Mouse (Mus musculus): ENCODE measurements at regions not wholly inside any gene's neighbourhood (a gene's known extent, or its start where the extent isn't known, plus 50 kb on each side); places are given as distances from the start of the nearest gene placed in this dataset.
"Not testable (repeated sequence)": the region's sequence is repeated elsewhere in the genome, so short reads cannot be mapped to it uniquely, and the experiment has no call there.

GRCm38 (mm10) chrX:166809165-166809564, 223.6 kb upstream of the Egfl6 start:
- ATAC-seq: peak; percentile 76

GRCm38 (mm10) chrX:166808207-166808606, 222.7 kb upstream of the Egfl6 start:
- H3K27me3 ChIP-seq: 0 out of 2 replicates have a peak, but pooled peaks cover 3% of the 10 kb centered on the region
- H3K4me1 ChIP-seq: peaks cover 6% of the 10 kb centered on the region; the same call in 1 of the 2 replicates
- H3K9ac ChIP-seq: no peak overlapping the region
- H3K4me3 ChIP-seq: no peak overlapping the region
- H3K27ac ChIP-seq: no peak overlapping the region
- H3K4me2 ChIP-seq: no peak overlapping the region
- 79% methylated on average over 5 of the region's 5 CpGs for WGBS
- no peaks in the 10 kb centered on the region for H3K36me3 ChIP-seq (ENCODE audit: poor library complexity, severe bottlenecking)
- H3K9me3 ChIP-seq (replicated peaks): no peaks in the 10 kb centered on the region
- no peak for ATAC-seq

More at GRCm38 (mm10) chrX:166809165-166809564, 223.6 kb upstream of the Egfl6 start:
- Histone ChIP-seq H3K9ac (no peak overlapping the region), H3K27ac (no peak overlapping the region), H3K4me2 (no peak overlapping the region), H3K27me3 (0 out of 2 replicates have a peak, but pooled peaks cover 3% of the 10 kb centered on the region), H3K4me3 (no peak overlapping the region), H3K9me3 (replicated peaks) (no peaks in the 10 kb centered on the region), H3K4me1 (peaks cover 6% of the 10 kb centered on the region; the same call in 1 of the 2 replicates), H3K36me3 (ENCODE audit: poor library complexity, severe bottlenecking) (no peaks in the 10 kb centered on the region)
- WGBS: 56% methylated on average over 3 of the region's 3 CpGs

- Histone ChIP-seq H3K4me3 (no peak overlapping the region), H3K4me2 (no peak overlapping the region), H3K36me3 (ENCODE audit: poor library complexity, severe bottlenecking) (no peaks in the 10 kb centered on the region), H3K9ac (no peak overlapping the region), H3K27ac (peak overlapping the region; percentile 63; the same call in 1 of the 2 replicates), H3K27me3 (0 out of 2 replicates have a peak, but pooled peaks cover 3% of the 10 kb centered on the region), H3K4me1 (peaks cover 6% of the 10 kb centered on the region; the same call in 1 of the 2 replicates), H3K9me3 (replicated peaks) (no peaks in the 10 kb centered on the region)
- peak; percentile 3; the same call in 1 of the 2 replicates for ATAC-seq
- WGBS: 68% methylated on average over 1 of the region's 1 CpGs
Observed at GRCm38 (mm10) chrX:166805957-166806356, 220.4 kb upstream of the Egfl6 start.

DNA sequence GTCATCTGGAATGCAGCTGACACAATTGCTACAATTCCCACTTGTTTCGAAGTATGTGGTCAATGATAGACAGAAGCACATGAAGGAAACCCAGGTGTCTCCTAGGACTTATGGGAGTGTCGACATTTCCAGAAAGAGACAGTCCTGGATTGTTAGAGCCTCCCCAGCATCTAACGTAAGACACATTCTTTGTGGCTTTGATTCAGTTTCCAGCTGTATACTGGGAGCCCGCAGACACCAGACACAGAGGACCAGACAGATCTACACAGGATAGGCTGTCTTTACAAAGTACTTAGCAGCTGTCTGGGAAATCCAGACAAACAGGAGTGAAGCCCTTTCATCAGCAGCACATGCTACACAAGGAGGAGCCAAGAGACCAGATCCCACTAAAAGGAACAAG, 220.0 kb upstream of the Egfl6 start:
- H3K9me3 ChIP-seq (replicated peaks): no peaks in the 10 kb centered on the region
- no peak overlapping the region for H3K4me3 ChIP-seq
- H3K36me3 ChIP-seq (ENCODE audit: poor library complexity, severe bottlenecking): no peaks in the 10 kb centered on the region
- peak overlapping the region; percentile 63 for H3K27ac ChIP-seq
- H3K4me2 ChIP-seq: no peak overlapping the region
- peak; percentile 56 for ATAC-seq
- H3K4me1 ChIP-seq: peaks cover 6% of the 10 kb centered on the region; the same call in 1 of the 2 replicates
- 0 out of 2 replicates have a peak, but pooled peaks cover 3% of the 10 kb centered on the region for H3K27me3 ChIP-seq
- no peak overlapping the region for H3K9ac ChIP-seq
- WGBS: 29% methylated on average over 4 of the region's 4 CpGs

DNA sequence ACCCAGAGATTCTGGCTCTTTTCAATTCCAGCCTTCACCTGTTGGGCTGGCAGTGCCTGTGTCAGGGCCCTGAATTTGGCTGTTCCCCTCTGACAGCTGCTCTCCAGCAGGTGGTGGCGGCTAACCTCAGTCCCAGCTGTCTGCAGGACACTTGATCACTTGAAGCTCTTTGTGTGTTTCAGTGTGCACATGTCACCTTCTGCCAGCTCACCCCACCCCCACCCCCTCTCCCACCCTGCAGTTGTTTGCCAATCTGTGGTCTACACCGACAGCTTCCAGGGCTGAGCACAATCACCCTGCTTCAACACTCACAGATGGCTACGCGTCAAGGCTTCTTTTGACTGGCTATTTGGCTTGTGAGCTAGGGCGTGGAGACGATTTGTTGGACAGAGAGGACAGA, 217.7 kb upstream of the Egfl6 start:
- H3K9me3 ChIP-seq (replicated peaks): no peaks in the 10 kb centered on the region
- H3K27me3 ChIP-seq: 0 out of 2 replicates have a peak, but pooled peaks cover 3% of the 10 kb centered on the region
- 37% methylated on average over 6 of the region's 6 CpGs for WGBS
- H3K4me2 ChIP-seq: no peak overlapping the region
- ATAC-seq: peak; percentile 91
- H3K36me3 ChIP-seq (ENCODE audit: poor library complexity, severe bottlenecking): no peaks in the 10 kb centered on the region
- H3K9ac ChIP-seq: no peak overlapping the region
- H3K4me1 ChIP-seq: peaks cover 5% of the 10 kb centered on the region; the same call in 1 of the 2 replicates
- H3K27ac ChIP-seq: peak overlapping the region; percentile 35; the same call in 1 of the 2 replicates
- H3K4me3 ChIP-seq: no peak overlapping the region

- 0 out of 2 replicates have a peak, but pooled peaks have one; percentile 5 for ATAC-seq
- H3K9ac ChIP-seq: no peak overlapping the region
- H3K4me3 ChIP-seq: no peak overlapping the region
- WGBS: 36% methylated on average over 2 of the region's 2 CpGs
- H3K36me3 ChIP-seq (ENCODE audit: poor library complexity, severe bottlenecking): no peaks in the 10 kb centered on the region
- no peak overlapping the region for H3K4me2 ChIP-seq
- no peaks in the 10 kb centered on the region for H3K27me3 ChIP-seq
- H3K4me1 ChIP-seq: peaks cover 2% of the 10 kb centered on the region; the same call in 1 of the 2 replicates
- H3K27ac ChIP-seq: no peak overlapping the region
- H3K9me3 ChIP-seq (replicated peaks): no peaks in the 10 kb centered on the region
Observed at GRCm38 (mm10) chrX:166801017-166801416, 215.5 kb upstream of the Egfl6 start.

DNA sequence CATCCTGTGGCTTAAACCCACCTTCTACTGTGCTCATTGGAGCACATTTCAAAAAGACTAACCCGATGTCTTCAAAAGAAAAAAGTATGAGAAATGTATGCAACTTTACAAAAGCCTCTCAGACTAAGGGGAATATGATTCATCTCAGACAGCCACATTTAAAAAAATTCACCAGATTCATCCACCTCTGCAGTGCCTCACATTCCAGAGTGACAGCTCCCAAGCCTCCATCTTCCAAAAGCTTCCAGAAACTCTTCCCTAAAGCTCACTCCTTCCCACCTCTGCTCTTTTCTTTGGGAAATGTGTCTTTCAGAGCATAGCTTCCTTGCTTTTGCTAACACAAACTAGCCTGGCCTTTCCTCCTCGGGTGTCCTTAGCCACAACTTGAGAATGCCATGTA, 210.1 kb upstream of the Egfl6 start:
- ATAC-seq: no peak
- H3K36me3 ChIP-seq (ENCODE audit: poor library complexity, severe bottlenecking): no peaks in the 10 kb centered on the region
- 81% methylated on average over 2 of the region's 2 CpGs for WGBS
- H3K4me2 ChIP-seq: no peak overlapping the region
- H3K27ac ChIP-seq: no peak overlapping the region
- no peak overlapping the region for H3K4me3 ChIP-seq
- H3K27me3 ChIP-seq: no peaks in the 10 kb centered on the region; the same call in 1 of the 2 replicates
- no peak overlapping the region for H3K9ac ChIP-seq
- H3K9me3 ChIP-seq (replicated peaks): no peaks in the 10 kb centered on the region
- H3K4me1 ChIP-seq: no peaks in the 10 kb centered on the region

GRCm38 (mm10) chrX:166789031-166789430, 203.5 kb upstream of the Egfl6 start:
- no peaks in the 10 kb centered on the region for H3K9me3 ChIP-seq (replicated peaks)
- H3K4me2 ChIP-seq: no peak overlapping the region
- H3K36me3 ChIP-seq (ENCODE audit: poor library complexity, severe bottlenecking): no peaks in the 10 kb centered on the region
- 33% methylated on average over 3 of the region's 3 CpGs for WGBS
- H3K9ac ChIP-seq: no peak overlapping the region
- H3K27ac ChIP-seq: no peak overlapping the region
- no peaks in the 10 kb centered on the region for H3K4me1 ChIP-seq
- no peak; the same call in 1 of the 2 replicates for ATAC-seq
- peaks cover 6% of the 10 kb centered on the region; the same call in 1 of the 2 replicates for H3K27me3 ChIP-seq
- H3K4me3 ChIP-seq: no peak overlapping the region

GRCm38 (mm10) chrX:166787137-166787536, 201.6 kb upstream of the Egfl6 start:
- not testable (repeated sequence) for H3K4me1 ChIP-seq; H3K27me3 ChIP-seq; ATAC-seq; H3K9ac ChIP-seq; H3K9me3 ChIP-seq (replicated peaks); H3K36me3 ChIP-seq (ENCODE audit: poor library complexity, severe bottlenecking); H3K27ac ChIP-seq; H3K4me3 ChIP-seq; H3K4me2 ChIP-seq
- WGBS: 92% methylated on average over 1 of the region's 1 CpGs

DNA sequence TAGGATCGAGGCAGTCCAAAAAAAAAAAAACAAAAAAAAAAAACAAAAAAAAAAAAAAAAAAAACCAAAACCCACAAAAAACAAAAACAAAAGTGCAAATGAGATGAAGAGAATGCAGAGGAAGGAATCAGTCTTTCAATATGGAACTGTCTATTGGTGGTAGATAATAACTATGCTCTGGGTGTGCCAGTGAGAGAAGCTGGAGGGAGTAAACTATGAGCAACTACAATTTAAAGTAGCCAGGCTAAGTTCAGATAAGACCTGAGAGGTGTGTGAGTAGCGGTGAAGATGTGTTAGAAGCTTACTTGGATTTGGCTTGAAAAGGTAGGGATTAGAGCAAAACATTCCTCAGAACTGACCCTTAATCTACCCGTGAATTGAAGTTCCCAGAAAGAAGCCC, 200.1 kb upstream of the Egfl6 start:
- Histone ChIP-seq H3K4me1 (no peaks in the 10 kb centered on the region), H3K9me3 (replicated peaks) (no peaks in the 10 kb centered on the region), H3K27me3 (peaks cover 6% of the 10 kb centered on the region; the same call in 1 of the 2 replicates), H3K27ac (no peak overlapping the region), H3K4me3 (no peak overlapping the region), H3K9ac (no peak overlapping the region), H3K4me2 (no peak overlapping the region), H3K36me3 (ENCODE audit: poor library complexity, severe bottlenecking) (no peaks in the 10 kb centered on the region)
- WGBS: 78% methylated on average over 3 of the region's 3 CpGs
- no peak for ATAC-seq

GRCm38 (mm10) chrX:166783377-166783776, 197.9 kb upstream of the Egfl6 start:
- no peaks in the 10 kb centered on the region for H3K36me3 ChIP-seq (ENCODE audit: poor library complexity, severe bottlenecking)
- no peaks in the 10 kb centered on the region for H3K9me3 ChIP-seq (replicated peaks)
- H3K27me3 ChIP-seq: peaks cover 6% of the 10 kb centered on the region; the same call in 1 of the 2 replicates
- H3K27ac ChIP-seq: no peak overlapping the region
- H3K4me3 ChIP-seq: no peak overlapping the region
- ATAC-seq: no peak
- no peak overlapping the region for H3K9ac ChIP-seq
- no peaks in the 10 kb centered on the region for H3K4me1 ChIP-seq
- WGBS: 77% methylated on average over 2 of the region's 2 CpGs
- H3K4me2 ChIP-seq: no peak overlapping the region

GRCm38 (mm10) chrX:166779334-166780092, 194.0 kb upstream of the Egfl6 start:
- no peaks in the 10 kb centered on the region for H3K9me3 ChIP-seq (replicated peaks)
- peak overlapping the region; percentile 14; the same call in 1 of the 2 replicates for H3K27ac ChIP-seq
- H3K4me1 ChIP-seq: no peaks in the 10 kb centered on the region
- H3K9ac ChIP-seq: no peak overlapping the region
- H3K4me3 ChIP-seq: no peak overlapping the region
- H3K4me2 ChIP-seq: no peak overlapping the region
- H3K36me3 ChIP-seq (ENCODE audit: poor library complexity, severe bottlenecking): no peaks in the 10 kb centered on the region
- H3K27me3 ChIP-seq: peaks cover 5% of the 10 kb centered on the region; the same call in 1 of the 2 replicates
- WGBS: 70% methylated on average over 6 of the region's 6 CpGs
- peak; percentile 78 for ATAC-seq
